Mouse (Mus musculus) embryonic facial prominence, embryonic 14.5 days (tissue): ENCODE measurements around the gene Ddx5. TPM values are rescaled to one million over a fixed set of nuclear protein-coding genes. Genes with fewer than 3 reads are reported as not detected.

Experiments used
- ATAC-seq: fragments of 200-750 bp; cut with Nextera tagmentation; 2 replicates; pipeline ENCODE4 v1.8.0; 2017; ENCODE audit warnings: low read depth, moderate number of reproducible peaks, moderate TSS enrichment
- DNase-seq: peaks from one replicate; pipeline ENCODE4 v3.0.0-alpha.2; 2015; ENCODE audit warnings: low spot score
- H3K27ac ChIP-seq: fragments of 300-500 bp; sonication (generic); replicated peaks from 2 replicates; pipeline ENCODE4 v1.5.1; 2014; ENCODE audit warnings: low read depth, mild to moderate bottlenecking, low read length, moderate library complexity
- H3K27me3 ChIP-seq: fragments of 300-500 bp; sonication (generic); replicated peaks from 2 replicates; pipeline ENCODE4 v1.6.1; 2014; ENCODE audit warnings: low read length; ENCODE audit not compliant: control insufficient read depth, insufficient read depth
- H3K36me3 ChIP-seq: fragments of 300-500 bp; sonication (generic); 2 replicates; pipeline ENCODE4 v1.6.1; 2014; ENCODE audit warnings: low read length, mixed read lengths; ENCODE audit not compliant: control insufficient read depth, insufficient read depth
- H3K4me1 ChIP-seq: fragments of 300-500 bp; sonication (generic); 2 replicates; pipeline ENCODE4 v1.6.1; 2014; ENCODE audit warnings: antibody characterized with exemption, low read length; ENCODE audit not compliant: control insufficient read depth, insufficient read depth
- H3K4me2 ChIP-seq: fragments of 300-500 bp; sonication (generic); 2 replicates; pipeline ENCODE4 v1.6.1; 2014; ENCODE audit warnings: low read depth, mild to moderate bottlenecking, low read length, moderate library complexity, mixed read lengths
- H3K4me3 ChIP-seq: fragments of 300-500 bp; sonication (generic); 2 replicates; pipeline ENCODE4 v1.5.1; 2014; ENCODE audit warnings: low read depth, mild to moderate bottlenecking, low read length
- H3K9ac ChIP-seq: fragments of 300-500 bp; sonication (generic); 2 replicates; pipeline ENCODE4 v1.6.1; 2014; ENCODE audit warnings: low read depth, mild to moderate bottlenecking, low read length, moderate library complexity, mixed read lengths
- H3K9me3 ChIP-seq: fragments of 300-500 bp; sonication (generic); 2 replicates; pipeline ENCODE4 v1.6.1; 2016; ENCODE audit warnings: low read length; ENCODE audit not compliant: control insufficient read depth
- WGBS: fragments of 180-500 bp; shearing (Covaris S2); extraction: QIAGEN DNeasy Blood & Tissue Kit; methylation state at CpG from one replicate; pipeline ENCODE4 v1.1.7; 2014; 5-methylcytosine and 5-hydroxymethylcytosine counted together
- microRNA-seq: library from miRNA; unstranded; fragments of <30 nt; microRNA quantifications from one replicate; pipeline ENCODE4, GENCODE M21; 2016; ENCODE audit warnings: borderline number of aligned reads
- polyA plus RNA-seq: library from polyadenylated mRNA; unstranded; fragments of >200 nt; fragmentation: Nextera tagmentation; extraction: Ambion mirVana; gene quantifications from 2 replicates; pipeline ENCODE4 v1.2.1, GENCODE M21; 2014

Ddx5 gene
- polyA plus RNA-seq, 1 experiment from 2014 or later, result 334 TPM

- Histone ChIP-seq H3K36me3 (no peaks in the 10 kb centered on the region), H3K9ac (no peak overlapping the region), H3K27ac (no peak overlapping the region), H3K27me3 (no peaks in the 10 kb centered on the region), H3K4me1 (peaks cover 5% of the 10 kb centered on the region; the same call in 1 of the 2 replicates), H3K4me3 (no peak overlapping the region), H3K9me3 (no peaks in the 10 kb centered on the region), H3K4me2 (no peak overlapping the region)
- 71% methylated on average over 4 of the region's 4 CpGs for WGBS
- DNase-seq, result no peak
- ATAC-seq, result no peak
Measured at GRCm38 (mm10) chr11:106730714-106731113, 58.3 kb downstream of the Ddx5 start.

Small RNA genes within 50 kb of the gene (microRNA-seq; reads per million reads assigned to microRNA genes)
- not detected for gene Gm25994
- gene Mir3064, result 6.3 reads per million, percentile 24 among the genes with 10 or more reads in this experiment

Other genes with a start within 250 kb of the Ddx5 start
- 11.0 and 12.0 TPM in 2 replicates for gene Tex2, start 175.8 kb downstream of the Ddx5 start, polyA plus RNA-seq
- gene Pecam1, start 38.6 kb downstream of the Ddx5 start, polyA plus RNA-seq, result 46.8 and 48.9 TPM in 2 replicates
- 1.4 and 2.0 TPM in 2 replicates for gene Milr1, start 38.0 kb downstream of the Ddx5 start, polyA plus RNA-seq
- gene Polg2, start 9.6 kb downstream of the Ddx5 start, polyA plus RNA-seq, result 9.8 and 10.2 TPM in 2 replicates
- gene Cep95, start 67 bp upstream of the Ddx5 start, polyA plus RNA-seq, result 15.8 and 16.6 TPM in 2 replicates
- gene Smurf2, start 131.5 kb upstream of the Ddx5 start, polyA plus RNA-seq, result 18.1 and 20.7 TPM in 2 replicates
- 294 and 347 TPM in 2 replicates for gene Kpna2, start 210.4 kb upstream of the Ddx5 start, polyA plus RNA-seq
- 4.1 and 4.3 TPM in 2 replicates for gene 1810010H24Rik, start 236.5 kb upstream of the Ddx5 start, polyA plus RNA-seq